Mouse (Mus musculus) testis, postnatal 10 days (tissue): ENCODE results near the gene Syt5.

Experiments used
- DNase-seq: peaks from one replicate; pipeline ENCODE4 v3.0.0; 2021; ENCODE audit warnings: low spot score

Gene Syt5

GRCm38 (mm10) chr7:4499034-4499433, 48.3 kb downstream of the Syt5 start:
- no peak for DNase-seq

DNA sequence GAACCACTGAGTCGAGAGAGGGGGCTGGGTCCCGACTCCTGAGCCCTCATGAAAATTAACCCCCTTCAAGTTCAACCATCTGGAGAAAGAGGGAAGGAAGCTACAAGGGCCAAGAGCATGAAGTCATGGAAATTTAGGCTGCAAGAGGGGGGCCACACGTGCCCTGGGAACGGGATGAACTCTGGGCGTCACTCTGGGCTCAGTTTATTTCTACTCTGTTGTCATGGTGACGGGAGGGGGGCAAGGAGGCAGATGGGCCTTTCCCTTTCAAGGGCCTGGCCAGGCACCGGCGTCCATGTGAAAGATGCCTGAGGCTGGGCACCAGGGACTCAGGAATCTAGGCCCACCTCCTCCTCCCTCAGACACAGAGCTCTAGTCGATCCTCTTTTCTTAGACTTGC, 49.1 kb downstream of the Syt5 start:
- DNase-seq, result no peak

- no peak for DNase-seq
Observed at GRCm38 (mm10) chr7:4497271-4497903, 50.0 kb downstream of the Syt5 start.

GRCm38 (mm10) chr7:4496468-4496867, 50.9 kb downstream of the Syt5 start:
- no peak for DNase-seq

DNA sequence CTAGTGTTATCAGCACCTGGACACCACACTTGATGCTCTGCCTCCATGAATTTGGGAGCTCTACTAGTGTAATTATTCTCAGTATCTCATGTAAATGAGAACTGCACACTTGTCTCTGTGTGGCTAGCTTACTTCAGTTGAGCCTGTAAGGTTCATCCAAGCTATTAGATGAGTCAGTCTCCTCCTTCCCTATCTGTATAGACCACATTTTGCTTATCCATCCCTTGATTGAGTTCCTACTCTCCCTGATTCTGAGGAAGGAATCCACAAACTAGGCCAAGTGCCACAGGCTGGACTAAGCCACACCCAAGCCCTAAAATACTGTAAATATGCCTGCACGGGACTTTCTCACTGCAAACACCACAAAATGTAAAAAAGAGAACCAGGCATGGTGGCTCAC, 53.4 kb downstream of the Syt5 start:
- no peak for DNase-seq

GRCm38 (mm10) chr7:4492284-4493224, 54.8 kb downstream of the Syt5 start:
- no peak for DNase-seq

DNA sequence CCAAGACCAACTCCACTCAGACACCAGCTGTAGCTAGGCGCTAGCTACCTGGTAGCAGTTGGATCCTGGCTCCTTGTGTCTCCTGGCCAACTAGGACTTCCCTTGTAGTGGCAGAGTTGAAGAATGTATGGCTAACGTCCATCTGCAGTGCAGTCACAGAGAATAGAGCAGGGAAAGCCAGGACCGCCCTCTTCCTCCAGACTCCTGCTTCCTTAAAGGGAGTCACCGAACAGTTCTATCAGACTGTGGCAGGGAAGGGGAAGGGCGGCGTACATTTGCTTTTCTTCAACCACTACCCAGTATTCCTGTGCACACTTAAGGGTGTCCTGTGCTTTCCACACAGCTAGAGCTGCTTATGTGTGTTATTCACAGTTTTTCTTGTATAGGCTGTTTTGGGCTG, 56.0 kb downstream of the Syt5 start:
- no peak for DNase-seq
